11 mouse cellular contexts compared by ENCODE assay signal in the genomic region with DNA sequence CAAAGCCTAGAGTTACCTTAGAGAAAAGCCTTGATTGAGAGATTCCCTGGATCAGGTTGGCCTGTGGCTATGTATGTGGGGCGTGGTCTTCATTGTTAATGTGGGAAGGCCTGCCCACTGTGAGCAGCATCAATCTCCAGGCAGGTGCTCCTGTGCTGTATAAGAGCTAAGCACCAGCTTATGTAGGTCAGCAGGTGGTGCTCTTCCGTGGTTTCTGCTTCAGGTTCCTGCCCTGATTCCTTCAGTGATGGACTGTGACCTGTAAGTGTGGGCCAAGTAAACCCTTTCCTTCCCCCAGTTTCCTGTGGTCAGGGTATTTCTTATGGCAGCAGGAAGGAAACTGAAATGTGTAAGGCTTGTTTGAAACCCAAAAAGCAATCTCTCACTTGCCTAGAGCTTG.
DNase-seq lines count a peak whose midpoint lies in the region; ATAC-seq and TF ChIP-seq lines count a peak whose summit lies in the region.
"Had no signal": no experiment of that assay in that cellular context is flagged by ENCODE, and none has a peak within 500 bp of the region (broad histone marks: within the 10 kb centered on the region; RNA-seq: fewer than 3 reads in every experiment).

No protein-coding gene starts in this region.

- H3K4me1 ChIP-seq in hindbrain, postnatal 0 days (ENCODE audit: insufficient read depth, low read length): no peaks in the 10 kb centered on the region
- H3K4me1 ChIP-seq in hindbrain, embryonic 16.5 days (ENCODE audit: control insufficient read depth, insufficient read depth, low read depth, low read length): no peaks in the 10 kb centered on the region
- H3K4me1 ChIP-seq in MEL (ENCODE audit: control insufficient read depth in 1 of 2, insufficient read depth in 2 of 2, low read length in 2 of 2): no peaks in the 10 kb centered on the region
- H3K4me1 ChIP-seq in kidney, postnatal 0 days (replicated peaks; ENCODE audit: insufficient read depth, low read length): no peaks in the 10 kb centered on the region
- H3K4me1 ChIP-seq in midbrain, embryonic 14.5 days (ENCODE audit: control insufficient read depth, insufficient read depth, low read length): no peaks in the 10 kb centered on the region

- H3K36me3 ChIP-seq in hindbrain, postnatal 0 days (ENCODE audit: insufficient read depth, low read length): no peaks in the 10 kb centered on the region
- H3K36me3 ChIP-seq in hindbrain, embryonic 16.5 days (ENCODE audit: control insufficient read depth, insufficient read depth, low read length): no peaks in the 10 kb centered on the region
- no peaks in the 10 kb centered on the region for H3K36me3 ChIP-seq in MEL (ENCODE audit: control insufficient read depth in 1 of 2, insufficient read depth in 2 of 2, low read length in 2 of 2)
- H3K36me3 ChIP-seq in kidney, postnatal 0 days (ENCODE audit: insufficient read depth, low read length): no peaks in the 10 kb centered on the region
- H3K36me3 ChIP-seq in midbrain, embryonic 14.5 days (ENCODE audit: control insufficient read depth, insufficient read depth, low read length): no peaks in the 10 kb centered on the region

- H3K79me2 ChIP-seq in MEL (ENCODE audit: control insufficient read depth, insufficient read depth, low read length, poor library complexity): no peaks in the 10 kb centered on the region

- no peaks in the 10 kb centered on the region for H3K9me3 ChIP-seq in hindbrain, postnatal 0 days (ENCODE audit: low read length)
- no peaks in the 10 kb centered on the region for H3K9me3 ChIP-seq in hindbrain, embryonic 16.5 days (ENCODE audit: control insufficient read depth, low read length)
- H3K9me3 ChIP-seq in MEL (replicated peaks; ENCODE audit: insufficient read depth, low read length): no peaks in the 10 kb centered on the region
- H3K9me3 ChIP-seq in kidney, postnatal 0 days (replicated peaks; ENCODE audit: low read length): no peaks in the 10 kb centered on the region
- H3K9me3 ChIP-seq in midbrain, embryonic 14.5 days (ENCODE audit: control insufficient read depth, low read length): no peaks in the 10 kb centered on the region

- peak; percentile 19; the same call in 1 of the 2 replicates for TF ChIP-seq CTCF in hindbrain, postnatal 0 days (IDR thresholded peaks at IDR 0.05; ENCODE audit: low read depth)
- TF ChIP-seq CTCF in MEL (IDR thresholded peaks at IDR 0.05 in 2 of 3, conservative IDR thresholded peaks at IDR 0.05 in 1 of 3; ENCODE audit: control insufficient read depth in 1 of 3, insufficient read depth in 1 of 3, low read depth in 2 of 3, low read length in 3 of 3, poor library complexity in 1 of 3, severe bottlenecking in 1 of 3): peak in 1 of 3 experiments; percentile 24; a peak in 1 of 6 replicates
- peak; percentile 57 for TF ChIP-seq CTCF in kidney, postnatal 0 days (IDR thresholded peaks at IDR 0.05; ENCODE audit: low read depth)

- no peak for TF ChIP-seq RAD21 in MEL (IDR thresholded peaks at IDR 0.05; ENCODE audit: low read depth, low read length)

- H3K9ac ChIP-seq in hindbrain, postnatal 0 days (replicated peaks; ENCODE audit: low read length): no peak overlapping the region
- H3K9ac ChIP-seq in hindbrain, embryonic 16.5 days (ENCODE audit: low read depth, low read length): no peak overlapping the region
- H3K9ac ChIP-seq in MEL (ENCODE audit: control insufficient read depth, low read depth, low read length, poor library complexity, severe bottlenecking): no peak overlapping the region
- no peak overlapping the region for H3K9ac ChIP-seq in kidney, postnatal 0 days (ENCODE audit: low read depth, low read length)
- H3K9ac ChIP-seq in midbrain, embryonic 14.5 days (replicated peaks; ENCODE audit: low read length): no peak overlapping the region

- H3K4me3 ChIP-seq in hindbrain, postnatal 0 days (ENCODE audit: low read length): no peak overlapping the region
- H3K4me3 ChIP-seq in hindbrain, embryonic 16.5 days (ENCODE audit: low read length): no peak overlapping the region
- no peak overlapping the region for H3K4me3 ChIP-seq in MEL (ENCODE audit: control insufficient read depth in 1 of 2, insufficient read depth in 1 of 2, low read depth in 2 of 2, low read length in 2 of 2)
- H3K4me3 ChIP-seq in kidney, postnatal 0 days (replicated peaks; ENCODE audit: low read depth, low read length): no peak overlapping the region
- H3K4me3 ChIP-seq in midbrain, embryonic 14.5 days (replicated peaks; ENCODE audit: low read depth, low read length): no peak overlapping the region
- H3K4me3 ChIP-seq: erythroblast, embryonic 14.5 days had no signal

- WGBS in hindbrain, postnatal 0 days: 57% methylated on average over 2 of the region's 2 CpGs
- 63% methylated on average over 2 of the region's 2 CpGs for WGBS in hindbrain, embryonic 16.5 days
- 53% methylated on average over 2 of the region's 2 CpGs for WGBS in kidney, postnatal 0 days
- 58% methylated on average over 2 of the region's 2 CpGs for WGBS in midbrain, embryonic 14.5 days

- no peak for ATAC-seq in hindbrain, postnatal 0 days
- no peak for ATAC-seq in hindbrain, embryonic 16.5 days
- no peak for ATAC-seq in kidney, postnatal 0 days (replicated peaks; ENCODE audit: low FRiP score, low read depth)
- no peak for ATAC-seq in midbrain, embryonic 14.5 days (ENCODE audit: low FRiP score, low TSS enrichment)

- no peak for DNase-seq in hindbrain, postnatal 0 days (ENCODE audit: low spot score)
- peak; percentile 61 for DNase-seq in 416B (ENCODE audit: low read depth)
- DNase-seq in MEL (ENCODE audit: low read depth, low spot score): peak; percentile 6
- no peak for DNase-seq in kidney, postnatal 0 days (ENCODE audit: low spot score)
- DNase-seq in midbrain, embryonic 14.5 days: no peak
- no peak for DNase-seq in thymus, adult 18-20 months
- DNase-seq in cerebellum, postnatal 10 days: no peak
- DNase-seq: adrenal gland, postnatal 36 days; cerebellum, postnatal 25 days had no signal

- H3K27me3 ChIP-seq in hindbrain, postnatal 0 days (ENCODE audit: insufficient read depth, low read length): no peaks in the 10 kb centered on the region
- no peaks in the 10 kb centered on the region for H3K27me3 ChIP-seq in hindbrain, embryonic 16.5 days (replicated peaks; ENCODE audit: control insufficient read depth, insufficient read depth, low read length)
- no peaks in the 10 kb centered on the region for H3K27me3 ChIP-seq in MEL (ENCODE audit: control insufficient read depth in 1 of 2, insufficient read depth in 2 of 2, low read length in 2 of 2)
- H3K27me3 ChIP-seq in kidney, postnatal 0 days (ENCODE audit: insufficient read depth, low read length): no peaks in the 10 kb centered on the region
- no peaks in the 10 kb centered on the region for H3K27me3 ChIP-seq in midbrain, embryonic 14.5 days (ENCODE audit: control insufficient read depth, insufficient read depth, low read length)

- H3K27ac ChIP-seq in hindbrain, postnatal 0 days: no peak overlapping the region
- no peak overlapping the region for H3K27ac ChIP-seq in hindbrain, embryonic 16.5 days (ENCODE audit: low read depth, low read length)
- no peak overlapping the region for H3K27ac ChIP-seq in MEL (ENCODE audit: control insufficient read depth, low read depth, low read length)
- H3K27ac ChIP-seq in kidney, postnatal 0 days: no peak overlapping the region
- H3K27ac ChIP-seq in midbrain, embryonic 14.5 days (replicated peaks; ENCODE audit: low read depth, low read length): no peak overlapping the region

- TF ChIP-seq EP300 in MEL (IDR thresholded peaks at IDR 0.05; ENCODE audit: low read depth in 1 of 2, low read length in 2 of 2): no peak

- H3K4me2 ChIP-seq in hindbrain, postnatal 0 days (ENCODE audit: low read depth, low read length): no peak overlapping the region
- H3K4me2 ChIP-seq in hindbrain, embryonic 16.5 days (ENCODE audit: low read length): no peak overlapping the region
- H3K4me2 ChIP-seq in kidney, postnatal 0 days (ENCODE audit: low read length): no peak overlapping the region
- no peak overlapping the region for H3K4me2 ChIP-seq in midbrain, embryonic 14.5 days (ENCODE audit: low read length)

- no peak for TF ChIP-seq POLR2A in MEL (IDR thresholded peaks at IDR 0.05; ENCODE audit: control insufficient read depth in 1 of 2, insufficient read depth in 1 of 2, low read depth in 1 of 2, low read length in 2 of 2, poor library complexity in 1 of 2)

TF ChIP-seq in MEL, 35 proteins besides CTCF, POLR2A, EP300 and RAD21:
- peak; percentile 35 for TF ChIP-seq SMC3 (IDR thresholded peaks at IDR 0.05; ENCODE audit: low read depth, low read length)
- TF ChIP-seq UBTF (IDR thresholded peaks at IDR 0.05; ENCODE audit: borderline replicate concordance, insufficient read depth, low read depth, low read length): no peak

Comparison
In these comparisons a context has a peak if more than half of its experiments do, and no peak if none do; other contexts are left out.
1. DNase-seq: peak in 416B (single experiment) and MEL (single experiment); none in hindbrain, postnatal 0 days (single experiment), kidney, postnatal 0 days (single experiment), midbrain, embryonic 14.5 days (single experiment), thymus, adult 18-20 months (0 of 2) and cerebellum, postnatal 10 days (0 of 2).